Mouse (Mus musculus) heart, embryonic 15.5 days (tissue): ENCODE measurements around the gene G0s2. TPM values are rescaled to one million over a fixed set of nuclear protein-coding genes. Genes with fewer than 3 reads are reported as not detected.

Source experiments
- ATAC-seq: fragments of 200-750 bp; cut with Nextera tagmentation; replicated peaks from 2 replicates; pipeline ENCODE4 v1.8.0; 2017; ENCODE audit warnings: low read depth, moderate TSS enrichment; ENCODE audit not compliant: insufficient number of reproducible peaks, insufficient read depth, low FRiP score
- H3K27ac ChIP-seq: fragments of 300-500 bp; sonication (generic); 2 replicates; pipeline ENCODE4 v1.5.1; 2015; ENCODE audit warnings: mild to moderate bottlenecking, inconsistent platforms
- H3K27me3 ChIP-seq: fragments of 300-500 bp; sonication (generic); 2 replicates; pipeline ENCODE4 v1.6.1; 2015; ENCODE audit warnings: inconsistent platforms
- H3K36me3 ChIP-seq: fragments of 300-500 bp; sonication (generic); 2 replicates; pipeline ENCODE4 v1.6.1; 2015; ENCODE audit warnings: mild to moderate bottlenecking, inconsistent platforms
- H3K4me1 ChIP-seq: fragments of 300-500 bp; sonication (generic); replicated peaks from 2 replicates; pipeline ENCODE4 v1.6.1; 2015; ENCODE audit warnings: inconsistent platforms
- H3K4me2 ChIP-seq: fragments of 300-500 bp; sonication (generic); 2 replicates; pipeline ENCODE4 v1.6.1; 2015; ENCODE audit warnings: inconsistent platforms, mild to moderate bottlenecking, moderate library complexity
- H3K4me3 ChIP-seq: fragments of 300-500 bp; sonication (generic); 2 replicates; pipeline ENCODE4 v1.5.1; 2015; ENCODE audit warnings: mild to moderate bottlenecking, inconsistent platforms
- H3K9ac ChIP-seq: fragments of 300-500 bp; sonication (generic); 2 replicates; pipeline ENCODE4 v1.6.1; 2015; ENCODE audit warnings: mild to moderate bottlenecking, inconsistent platforms
- H3K9me3 ChIP-seq: fragments of 300-500 bp; sonication (generic); replicated peaks from 2 replicates; pipeline ENCODE4 v1.6.1; 2016; ENCODE audit warnings: inconsistent platforms
- WGBS: fragments of 180-500 bp; shearing (Covaris S2); methylation state at CpG from one replicate; pipeline ENCODE4 v1.1.7; 2015; ENCODE audit warnings: mixed read lengths; 5-methylcytosine and 5-hydroxymethylcytosine counted together
- polyA plus RNA-seq: library from polyadenylated mRNA; unstranded; fragments of >200 nt; fragmentation: Nextera tagmentation; extraction: Ambion mirVana; gene quantifications from 2 replicates; pipeline ENCODE4 v1.2.1, GENCODE M21; 2015

The G0s2 gene
- polyA plus RNA-seq, 1 experiment from 2014 or later = 103 TPM

- ATAC-seq = no peak
- no peak overlapping the region for H3K4me2 ChIP-seq
- H3K9me3 ChIP-seq = no peaks in the 10 kb centered on the region
- no peaks in the 10 kb centered on the region for H3K36me3 ChIP-seq
- H3K9ac ChIP-seq = no peak overlapping the region
- WGBS = 71% methylated on average over 7 of the region's 7 CpGs
- H3K4me1 ChIP-seq = peaks cover 18% of the 10 kb centered on the region
- no peak overlapping the region for H3K4me3 ChIP-seq
- H3K27ac ChIP-seq = no peak overlapping the region
- no peaks in the 10 kb centered on the region for H3K27me3 ChIP-seq
Observed at GRCm38 (mm10) chr1:193251386-193251785, 21.6 kb downstream of the G0s2 start.

GRCm38 (mm10) chr1:193250026-193250425, 23.0 kb downstream of the G0s2 start:
- WGBS = 64% methylated on average over 2 of the region's 2 CpGs
- no peak overlapping the region for H3K27ac ChIP-seq
- H3K4me2 ChIP-seq = no peak overlapping the region
- no peak for ATAC-seq
- no peak overlapping the region for H3K9ac ChIP-seq
- no peaks in the 10 kb centered on the region for H3K27me3 ChIP-seq
- H3K4me3 ChIP-seq = no peak overlapping the region
- H3K9me3 ChIP-seq = no peaks in the 10 kb centered on the region
- no peaks in the 10 kb centered on the region for H3K36me3 ChIP-seq
- H3K4me1 ChIP-seq = peaks cover 9% of the 10 kb centered on the region

GRCm38 (mm10) chr1:193244235-193244634, 28.8 kb downstream of the G0s2 start:
- 53% methylated on average over 6 of the region's 6 CpGs for WGBS
- Histone ChIP-seq H3K4me3 (no peak overlapping the region), H3K4me1 (peaks cover 13% of the 10 kb centered on the region; the same call in 1 of the 2 replicates), H3K4me2 (no peak overlapping the region), H3K9ac (no peak overlapping the region), H3K9me3 (no peaks in the 10 kb centered on the region), H3K27ac (peak overlapping the region; percentile 83; the same call in 1 of the 2 replicates), H3K36me3 (no peaks in the 10 kb centered on the region), H3K27me3 (no peaks in the 10 kb centered on the region)
- no peak for ATAC-seq

GRCm38 (mm10) chr1:193243571-193244193, 29.3 kb downstream of the G0s2 start:
- no peak overlapping the region for H3K4me3 ChIP-seq
- no peak overlapping the region for H3K4me2 ChIP-seq
- H3K27ac ChIP-seq = peak overlapping the region; percentile 83
- H3K4me1 ChIP-seq = peaks cover 13% of the 10 kb centered on the region; the same call in 1 of the 2 replicates
- no peaks in the 10 kb centered on the region for H3K36me3 ChIP-seq
- H3K9me3 ChIP-seq = no peaks in the 10 kb centered on the region
- H3K9ac ChIP-seq = no peak overlapping the region
- 34% methylated on average over 10 of the region's 10 CpGs for WGBS
- no peaks in the 10 kb centered on the region for H3K27me3 ChIP-seq
- no peak for ATAC-seq

- Histone ChIP-seq H3K4me1 (peaks cover 13% of the 10 kb centered on the region; the same call in 1 of the 2 replicates), H3K4me2 (no peak overlapping the region), H3K36me3 (no peaks in the 10 kb centered on the region), H3K9ac (no peak overlapping the region), H3K9me3 (no peaks in the 10 kb centered on the region), H3K27ac (peak overlapping the region; percentile 83; the same call in 1 of the 2 replicates), H3K27me3 (no peaks in the 10 kb centered on the region), H3K4me3 (no peak overlapping the region)
- WGBS = 72% methylated on average over 4 of the region's 4 CpGs
- ATAC-seq = no peak
Observed at GRCm38 (mm10) chr1:193242863-193243262, 30.2 kb downstream of the G0s2 start.

GRCm38 (mm10) chr1:193242238-193242637, 30.8 kb downstream of the G0s2 start:
- H3K9ac ChIP-seq = no peak overlapping the region
- WGBS = 67% methylated on average over 8 of the region's 8 CpGs
- H3K4me3 ChIP-seq = no peak overlapping the region
- no peak overlapping the region for H3K27ac ChIP-seq
- no peaks in the 10 kb centered on the region for H3K36me3 ChIP-seq
- no peak overlapping the region for H3K4me2 ChIP-seq
- H3K9me3 ChIP-seq = no peaks in the 10 kb centered on the region
- H3K27me3 ChIP-seq = no peaks in the 10 kb centered on the region
- no peak for ATAC-seq
- H3K4me1 ChIP-seq = peaks cover 13% of the 10 kb centered on the region; the same call in 1 of the 2 replicates

GRCm38 (mm10) chr1:193241436-193241835, 31.6 kb downstream of the G0s2 start:
- ATAC-seq = no peak
- H3K9me3 ChIP-seq = no peaks in the 10 kb centered on the region
- H3K4me2 ChIP-seq = no peak overlapping the region
- WGBS = 92% methylated on average over 4 of the region's 4 CpGs
- no peak overlapping the region for H3K9ac ChIP-seq
- H3K27ac ChIP-seq = no peak overlapping the region
- H3K4me3 ChIP-seq = no peak overlapping the region
- no peaks in the 10 kb centered on the region for H3K27me3 ChIP-seq
- no peaks in the 10 kb centered on the region for H3K36me3 ChIP-seq
- peaks cover 13% of the 10 kb centered on the region; the same call in 1 of the 2 replicates for H3K4me1 ChIP-seq

GRCm38 (mm10) chr1:193238426-193238825, 34.6 kb downstream of the G0s2 start:
- Histone ChIP-seq H3K9ac (no peak overlapping the region), H3K4me1 (peaks cover 6% of the 10 kb centered on the region; the same call in 1 of the 2 replicates), H3K27ac (no peak overlapping the region), H3K9me3 (no peaks in the 10 kb centered on the region), H3K36me3 (no peaks in the 10 kb centered on the region), H3K27me3 (no peaks in the 10 kb centered on the region), H3K4me2 (no peak overlapping the region), H3K4me3 (no peak overlapping the region)
- ATAC-seq = no peak
- WGBS = 50% methylated on average over 4 of the region's 4 CpGs

GRCm38 (mm10) chr1:193234930-193235329, 38.1 kb downstream of the G0s2 start:
- Histone ChIP-seq H3K4me2 (no peak overlapping the region), H3K9me3 (no peaks in the 10 kb centered on the region), H3K9ac (no peak overlapping the region), H3K4me1 (no peaks in the 10 kb centered on the region), H3K4me3 (no peak overlapping the region), H3K36me3 (no peaks in the 10 kb centered on the region), H3K27me3 (no peaks in the 10 kb centered on the region), H3K27ac (no peak overlapping the region)
- ATAC-seq = no peak
- WGBS = 73% methylated on average over 7 of the region's 7 CpGs

- H3K9ac ChIP-seq = no peak overlapping the region
- WGBS = 83% methylated on average over 2 of the region's 2 CpGs
Observed at GRCm38 (mm10) chr1:193234130-193234645, 38.8 kb downstream of the G0s2 start.

GRCm38 (mm10) chr1:193232732-193233131, 40.3 kb downstream of the G0s2 start:
- no peak for ATAC-seq
- Histone ChIP-seq H3K36me3 (no peaks in the 10 kb centered on the region), H3K9me3 (no peaks in the 10 kb centered on the region), H3K4me1 (no peaks in the 10 kb centered on the region), H3K27me3 (no peaks in the 10 kb centered on the region), H3K9ac (no peak overlapping the region), H3K4me2 (no peak overlapping the region), H3K4me3 (no peak overlapping the region), H3K27ac (no peak overlapping the region)
- WGBS = 75% methylated on average over 2 of the region's 2 CpGs

More at GRCm38 (mm10) chr1:193234130-193234645, 38.8 kb downstream of the G0s2 start:
- no peak overlapping the region for H3K4me2 ChIP-seq
- H3K9me3 ChIP-seq = no peaks in the 10 kb centered on the region
- no peaks in the 10 kb centered on the region for H3K4me1 ChIP-seq
- H3K4me3 ChIP-seq = no peak overlapping the region
- H3K27me3 ChIP-seq = no peaks in the 10 kb centered on the region
- H3K27ac ChIP-seq = no peak overlapping the region
- no peak for ATAC-seq
- no peaks in the 10 kb centered on the region for H3K36me3 ChIP-seq

GRCm38 (mm10) chr1:193230935-193231334, 42.1 kb downstream of the G0s2 start:
- no peak overlapping the region for H3K4me3 ChIP-seq
- 54% methylated on average over 5 of the region's 5 CpGs for WGBS
- no peak overlapping the region for H3K4me2 ChIP-seq
- H3K36me3 ChIP-seq = no peaks in the 10 kb centered on the region
- H3K27ac ChIP-seq = no peak overlapping the region
- ATAC-seq = no peak
- H3K9me3 ChIP-seq = no peaks in the 10 kb centered on the region
- no peaks in the 10 kb centered on the region for H3K27me3 ChIP-seq
- H3K4me1 ChIP-seq = no peaks in the 10 kb centered on the region
- H3K9ac ChIP-seq = no peak overlapping the region
